Mouse (Mus musculus) megakaryocyte, embryonic 14.5 days (primary cell): ENCODE measurements at regions not wholly inside any gene's neighbourhood (a gene's known extent, or its start where the extent isn't known, plus 50 kb on each side); places are given as distances from the start of the nearest gene placed in this dataset.

Source experiments
- FLI1 ChIP-seq: IDR thresholded peaks from 2 replicates; pipeline ENCODE4 v1.6.1; 2012; ENCODE audit warnings: low read length, inconsistent platforms, mixed read lengths
- GATA1 ChIP-seq: IDR thresholded peaks from 3 replicates; pipeline ENCODE4 v1.6.1; 2012; ENCODE audit warnings: mixed read lengths, low read length, inconsistent platforms, borderline replicate concordance

GRCm38 (mm10) chr2:21126531-21126930, 78.6 kb downstream of the Enkur start:
- no peak for TF ChIP-seq GATA1
- no peak for TF ChIP-seq FLI1
